Mouse (Mus musculus) testis, adult 2 months (tissue): ENCODE data around the gene Dgkd. TPM values are rescaled to one million over a fixed set of nuclear protein-coding genes. Genes with fewer than 3 reads are reported as not detected.

Experiments
- H3K27ac ChIP-seq: fragments of 200-500 bp; 2 replicates; pipeline ENCODE4 v1.5.1; 2012; ENCODE audit warnings: low read depth, low read length; ENCODE audit not compliant: control insufficient read depth, insufficient read depth
- H3K27me3 ChIP-seq: fragments of 200-500 bp; 2 replicates; pipeline ENCODE4 v1.6.1; 2012; ENCODE audit warnings: mild to moderate bottlenecking, low read length, moderate library complexity; ENCODE audit not compliant: control insufficient read depth, insufficient read depth
- H3K36me3 ChIP-seq: fragments of 200-500 bp; 2 replicates; pipeline ENCODE4 v1.6.1; 2012; ENCODE audit warnings: mild to moderate bottlenecking, low read length; ENCODE audit not compliant: control insufficient read depth, insufficient read depth
- H3K4me1 ChIP-seq: fragments of 200-500 bp; 2 replicates; pipeline ENCODE4 v1.6.1; 2012; ENCODE audit warnings: low read length; ENCODE audit not compliant: control insufficient read depth, insufficient read depth
- H3K4me3 ChIP-seq: fragments of 200-500 bp; 2 replicates; pipeline ENCODE4 v1.5.1; 2012; ENCODE audit warnings: low read depth, mild to moderate bottlenecking, low read length, moderate library complexity, mixed read lengths; ENCODE audit not compliant: control insufficient read depth
- CTCF ChIP-seq: fragments of 200-500 bp; IDR thresholded peaks from 2 replicates; pipeline ENCODE4 v1.5.1; 2012; ENCODE audit warnings: low read depth, mild to moderate bottlenecking, inconsistent platforms, low read length, moderate library complexity; ENCODE audit not compliant: control insufficient read depth, insufficient read depth, insufficient replicate concordance
- POLR2A ChIP-seq: fragments of 200-500 bp; IDR thresholded peaks from 2 replicates; pipeline ENCODE4 v1.6.1; 2012; ENCODE audit warnings: low read depth, mild to moderate bottlenecking, inconsistent platforms, low read length, moderate library complexity; ENCODE audit not compliant: control insufficient read depth
- polyA plus RNA-seq: library from polyadenylated mRNA; depleted of rRNA; stranded (reverse); fragments of >200 nt; gene quantifications from 2 replicates; pipeline ENCODE4 v1.2.3, GENCODE M21; 2012

Dgkd gene
- polyA plus RNA-seq, 1 experiment: 69.6 TPM

- no peak overlapping the region for H3K27ac ChIP-seq
- peaks cover 13% of the 10 kb centered on the region for H3K4me1 ChIP-seq
- H3K4me3 ChIP-seq: no peak overlapping the region
- no peak for TF ChIP-seq POLR2A
- TF ChIP-seq CTCF: no peak
- no peaks in the 10 kb centered on the region for H3K36me3 ChIP-seq
- H3K27me3 ChIP-seq: no peaks in the 10 kb centered on the region
Measured at GRCm38 (mm10) chr1:87858529-87858928, 5.4 kb downstream of the Dgkd start.

GRCm38 (mm10) chr1:87863602-87864001, 10.5 kb downstream of the Dgkd start:
- TF ChIP-seq CTCF (no peak), POLR2A (no peak)
- Histone ChIP-seq H3K27ac (no peak overlapping the region), H3K27me3 (no peaks in the 10 kb centered on the region), H3K4me1 (no peaks in the 10 kb centered on the region), H3K4me3 (no peak overlapping the region), H3K36me3 (no peaks in the 10 kb centered on the region)

- no peaks in the 10 kb centered on the region for H3K36me3 ChIP-seq
Measured at GRCm38 (mm10) chr1:87864889-87865288, 11.8 kb downstream of the Dgkd start.

DNA sequence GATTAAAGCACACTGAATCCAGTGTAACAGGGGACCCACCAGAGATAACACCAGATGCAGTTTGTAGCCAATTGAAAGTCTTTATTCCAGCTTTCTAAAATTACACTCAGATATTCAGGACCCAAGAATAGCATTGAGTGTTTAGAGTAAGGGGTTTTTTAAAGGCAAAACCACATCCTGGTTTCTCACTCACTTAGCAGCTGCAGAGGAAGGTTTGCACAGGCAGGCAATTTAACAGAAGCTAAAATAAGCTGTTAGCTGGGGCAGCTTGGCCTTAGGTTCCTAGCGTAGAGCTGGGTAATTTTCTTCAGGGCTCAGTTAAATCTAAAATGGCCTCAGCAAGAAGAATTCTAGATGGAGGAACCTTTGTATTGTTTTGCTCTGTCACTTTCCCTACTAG, 13.6 kb downstream of the Dgkd start:
- TF ChIP-seq POLR2A (no peak), CTCF (no peak)
- H3K36me3 ChIP-seq: no peaks in the 10 kb centered on the region
- H3K27me3 ChIP-seq: no peaks in the 10 kb centered on the region
- no peak overlapping the region for H3K27ac ChIP-seq
- no peak overlapping the region for H3K4me3 ChIP-seq
- peaks cover under 1% of the 10 kb centered on the region; the same call in 1 of the 2 replicates for H3K4me1 ChIP-seq

More at GRCm38 (mm10) chr1:87864889-87865288, 11.8 kb downstream of the Dgkd start:
- H3K4me1 ChIP-seq: no peaks in the 10 kb centered on the region
- TF ChIP-seq POLR2A (no peak), CTCF (no peak)
- no peaks in the 10 kb centered on the region for H3K27me3 ChIP-seq
- H3K27ac ChIP-seq: no peak overlapping the region
- H3K4me3 ChIP-seq: no peak overlapping the region

GRCm38 (mm10) chr1:87871546-87871945, 18.5 kb downstream of the Dgkd start:
- H3K4me1 ChIP-seq: peaks cover 3% of the 10 kb centered on the region; the same call in 1 of the 2 replicates
- H3K36me3 ChIP-seq: no peaks in the 10 kb centered on the region
- no peak for TF ChIP-seq CTCF
- no peak for TF ChIP-seq POLR2A
- H3K27me3 ChIP-seq: no peaks in the 10 kb centered on the region
- H3K4me3 ChIP-seq: no peak overlapping the region
- no peak overlapping the region for H3K27ac ChIP-seq

DNA sequence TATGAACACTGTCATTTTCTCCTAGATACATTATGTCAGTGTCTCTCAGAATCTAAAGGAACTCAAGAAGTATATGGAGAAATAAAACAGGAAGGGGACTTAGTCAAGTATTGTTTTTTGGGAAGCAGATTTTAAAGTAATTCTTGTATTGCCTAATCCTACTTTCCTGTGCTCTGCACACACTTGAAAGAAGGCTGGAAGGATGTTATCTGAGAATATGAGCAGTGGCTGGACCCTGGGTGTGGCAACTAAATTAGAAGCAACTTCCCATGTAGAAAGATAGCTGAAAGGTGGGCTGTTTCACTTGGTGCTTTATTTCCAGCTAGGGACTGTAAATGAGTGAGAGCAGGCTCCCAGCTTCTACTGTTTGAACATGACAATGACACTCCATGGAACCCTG, 20.0 kb downstream of the Dgkd start:
- H3K27ac ChIP-seq: no peak overlapping the region
- no peaks in the 10 kb centered on the region for H3K27me3 ChIP-seq
- H3K36me3 ChIP-seq: no peaks in the 10 kb centered on the region
- H3K4me1 ChIP-seq: peaks cover 3% of the 10 kb centered on the region; the same call in 1 of the 2 replicates
- no peak for TF ChIP-seq CTCF
- TF ChIP-seq POLR2A: no peak
- no peak overlapping the region for H3K4me3 ChIP-seq

DNA sequence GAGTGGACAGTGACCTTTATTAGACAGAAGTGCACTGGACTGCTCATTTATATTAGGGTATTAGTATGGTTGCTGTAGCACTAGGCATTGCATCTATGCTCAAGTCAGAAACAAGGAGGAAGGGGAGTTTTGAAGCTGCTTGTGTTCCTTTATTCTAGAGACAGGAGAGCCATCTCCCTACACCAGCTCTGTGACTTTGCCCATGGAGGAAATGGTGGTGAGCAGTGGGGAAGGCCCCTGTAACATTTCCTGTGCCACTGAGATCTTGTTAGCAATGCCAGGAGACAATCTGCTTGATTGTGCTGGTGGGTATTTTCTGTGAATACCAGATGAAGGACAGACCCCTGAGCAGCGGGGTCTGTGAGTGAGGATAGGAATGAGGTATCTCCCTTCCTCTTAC, 23.0 kb downstream of the Dgkd start:
- TF ChIP-seq CTCF (no peak), POLR2A (no peak)
- Histone ChIP-seq H3K27ac (no peak overlapping the region), H3K27me3 (no peaks in the 10 kb centered on the region), H3K36me3 (no peaks in the 10 kb centered on the region), H3K4me3 (no peak overlapping the region), H3K4me1 (peaks cover 3% of the 10 kb centered on the region; the same call in 1 of the 2 replicates)
